Mouse (Mus musculus) neural tube, embryonic 11.5 days (tissue): ENCODE measurements around the gene Wdr72. TPM values are rescaled to one million over a fixed set of nuclear protein-coding genes. Genes with fewer than 3 reads are reported as not detected.

ENCODE experiments used
- ATAC-seq: fragments of 200-750 bp; cut with Nextera tagmentation; 2 replicates; pipeline ENCODE4 v1.8.0; 2017; ENCODE audit warnings: moderate number of reproducible peaks, mild to moderate bottlenecking, moderate TSS enrichment, moderate library complexity; ENCODE audit not compliant: insufficient read depth, low FRiP score, low TSS enrichment
- DNase-seq: peaks from one replicate; pipeline ENCODE4 v3.0.0-alpha.2; 2015; ENCODE audit warnings: low spot score
- H3K27ac ChIP-seq: fragments of 300-500 bp; sonication (generic); 2 replicates; pipeline ENCODE4 v1.5.1; 2014; ENCODE audit warnings: low read depth, mild to moderate bottlenecking, low read length
- H3K27me3 ChIP-seq: fragments of 300-500 bp; sonication (generic); 2 replicates; pipeline ENCODE4 v1.6.1; 2014; ENCODE audit warnings: mild to moderate bottlenecking, low read length, mixed read lengths; ENCODE audit not compliant: control insufficient read depth, insufficient read depth
- H3K36me3 ChIP-seq: fragments of 300-500 bp; sonication (generic); 2 replicates; pipeline ENCODE4 v1.6.1; 2014; ENCODE audit warnings: mild to moderate bottlenecking, low read length, moderate library complexity, mixed read lengths; ENCODE audit not compliant: control insufficient read depth, insufficient read depth
- H3K4me1 ChIP-seq: fragments of 300-500 bp; sonication (generic); 2 replicates; pipeline ENCODE4 v1.6.1; 2014; ENCODE audit warnings: low read length, mixed read lengths; ENCODE audit not compliant: control insufficient read depth, insufficient read depth
- H3K4me2 ChIP-seq: fragments of 300-500 bp; sonication (generic); 2 replicates; pipeline ENCODE4 v1.6.1; 2014; ENCODE audit warnings: low read depth, mild to moderate bottlenecking, moderate library complexity
- H3K4me3 ChIP-seq: fragments of 300-500 bp; sonication (generic); 2 replicates; pipeline ENCODE4 v1.5.1; 2014; ENCODE audit warnings: low read depth, low read length
- H3K9ac ChIP-seq: fragments of 300-500 bp; sonication (generic); 2 replicates; pipeline ENCODE4 v1.6.1; 2014; ENCODE audit warnings: mild to moderate bottlenecking, low read length
- H3K9me3 ChIP-seq: fragments of 300-500 bp; sonication (generic); 2 replicates; pipeline ENCODE4 v1.6.1; 2016; ENCODE audit warnings: low read length; ENCODE audit not compliant: control insufficient read depth
- WGBS: fragments of 180-500 bp; shearing (Covaris S2); extraction: QIAGEN DNeasy Blood & Tissue Kit; methylation state at CpG from one replicate; pipeline ENCODE4 v1.1.7; 2014; 5-methylcytosine and 5-hydroxymethylcytosine counted together
- polyA plus RNA-seq: library from polyadenylated mRNA; unstranded; fragments of >200 nt; fragmentation: Nextera tagmentation; extraction: Ambion mirVana; gene quantifications from 2 replicates; pipeline ENCODE4 v1.2.1, GENCODE M21; 2014

Wdr72 gene
- polyA plus RNA-seq, 1 experiment from 2014 or later = 0.24 TPM

- DNase-seq (no peak), ATAC-seq (no peak)
- H3K27me3 ChIP-seq = no peaks in the 10 kb centered on the region
- no peak overlapping the region for H3K4me3 ChIP-seq
- H3K4me2 ChIP-seq = no peak overlapping the region
- no peaks in the 10 kb centered on the region for H3K36me3 ChIP-seq
- no peaks in the 10 kb centered on the region for H3K4me1 ChIP-seq
- H3K27ac ChIP-seq = no peak overlapping the region
- 70% methylated on average over 5 of the region's 5 CpGs for WGBS
- H3K9ac ChIP-seq = no peak overlapping the region
- H3K9me3 ChIP-seq = no peaks in the 10 kb centered on the region
These were observed 218.7 kb downstream of the Wdr72 start for GRCm38 (mm10) chr9:74328821-74329220.

GRCm38 (mm10) chr9:74330706-74331495 lies 220.7 kb downstream of the Wdr72 start:
- DNase-seq = no peak
- Histone ChIP-seq H3K4me3 (no peak overlapping the region), H3K27me3 (no peaks in the 10 kb centered on the region), H3K9me3 (no peaks in the 10 kb centered on the region), H3K36me3 (no peaks in the 10 kb centered on the region), H3K4me1 (no peaks in the 10 kb centered on the region), H3K9ac (no peak overlapping the region), H3K27ac (no peak overlapping the region), H3K4me2 (no peak overlapping the region)
- 0 out of 2 replicates have a peak, but pooled peaks have one; percentile 41 for ATAC-seq
- WGBS = 46% methylated on average over 9 of the region's 9 CpGs

- Histone ChIP-seq H3K4me3 (no peak overlapping the region), H3K27ac (no peak overlapping the region), H3K4me1 (no peaks in the 10 kb centered on the region), H3K4me2 (no peak overlapping the region), H3K36me3 (no peaks in the 10 kb centered on the region), H3K9me3 (no peaks in the 10 kb centered on the region), H3K27me3 (no peaks in the 10 kb centered on the region), H3K9ac (no peak overlapping the region)
- 82% methylated on average over 3 of the region's 3 CpGs for WGBS
- DNase-seq = no peak
- ATAC-seq = no peak
These were observed 222.2 kb downstream of the Wdr72 start for GRCm38 (mm10) chr9:74332321-74332720.

Other genes starting within 250 kb of the Wdr72 start
- gene Unc13c, start 141.4 kb upstream of the Wdr72 start, polyA plus RNA-seq = 0.27 and 0.31 TPM in 2 replicates